9 mouse cellular contexts compared by ENCODE assay signal in the genomic region with DNA sequence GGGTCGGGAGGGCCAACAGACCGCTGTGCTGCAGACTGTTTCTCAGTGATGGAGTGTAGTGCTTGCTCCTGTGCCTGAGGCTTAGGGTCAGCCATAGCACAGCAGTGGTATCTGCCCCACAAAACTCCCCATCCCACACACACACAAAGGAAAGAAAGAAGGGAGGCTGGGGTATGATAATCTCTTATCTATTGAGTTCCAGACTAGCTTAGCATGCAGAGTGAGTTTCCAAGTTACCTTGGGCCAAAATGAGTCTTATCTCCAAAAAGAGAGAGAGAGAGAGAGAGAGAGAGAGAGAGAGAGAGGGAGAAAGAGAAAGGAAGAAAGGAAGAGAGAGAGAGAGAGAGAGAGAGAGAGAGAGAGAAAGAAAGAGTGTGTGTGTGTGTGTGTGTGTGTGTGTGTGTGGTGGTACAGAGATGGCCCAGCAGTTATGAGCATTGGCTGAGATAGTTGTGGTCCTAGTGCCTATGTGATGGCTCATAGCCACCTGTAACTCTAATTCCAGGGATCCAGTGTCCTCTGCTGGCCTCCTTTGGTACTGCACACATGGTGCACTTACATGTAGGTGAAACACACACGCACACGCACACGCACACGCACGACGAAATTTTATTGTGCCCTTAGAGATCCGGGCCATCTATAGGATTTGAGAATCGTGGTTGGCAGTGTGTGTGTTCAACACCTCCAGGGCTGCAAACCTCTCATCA. TPM values are rescaled to one million over a fixed set of nuclear protein-coding genes. Genes with fewer than 3 reads are reported as not detected.
DNase-seq lines count a peak whose midpoint lies in the region; ATAC-seq lines count a peak whose summit lies in the region.
"Had no signal": no experiment of that assay in that cellular context is flagged by ENCODE, and none has a peak within 500 bp of the region (broad histone marks: within the 10 kb centered on the region; RNA-seq: fewer than 3 reads in every experiment).

No protein-coding gene starts in this region.

- H3K9ac ChIP-seq in forebrain, embryonic 12.5 days = no peak overlapping the region
- H3K9ac ChIP-seq in liver, embryonic 16.5 days (ENCODE audit: low read depth, low read length) = no peak overlapping the region
- H3K9ac ChIP-seq: hindbrain, embryonic 15.5 days had no signal

- no peaks in the 10 kb centered on the region for H3K9me3 ChIP-seq in forebrain, embryonic 10.5 days
- no peaks in the 10 kb centered on the region for H3K9me3 ChIP-seq in forebrain, embryonic 12.5 days
- no peaks in the 10 kb centered on the region for H3K9me3 ChIP-seq in liver, embryonic 16.5 days (replicated peaks; ENCODE audit: control insufficient read depth, low read length)
- H3K9me3 ChIP-seq: hindbrain, embryonic 15.5 days had no signal

- 85% methylated on average over 10 of the region's 10 CpGs for WGBS in forebrain, embryonic 10.5 days
- 84% methylated on average over 10 of the region's 10 CpGs for WGBS in forebrain, embryonic 12.5 days
- 71% methylated on average over 10 of the region's 10 CpGs for WGBS in liver, embryonic 16.5 days (ENCODE audit: insufficient replicate concordance)

- peaks cover 28% of the 10 kb centered on the region for H3K36me3 ChIP-seq in forebrain, embryonic 10.5 days (replicated peaks)
- H3K36me3 ChIP-seq in forebrain, embryonic 12.5 days (replicated peaks) = peaks cover 23% of the 10 kb centered on the region
- no peaks in the 10 kb centered on the region; the same call in 1 of the 2 replicates for H3K36me3 ChIP-seq in liver, embryonic 16.5 days (ENCODE audit: control insufficient read depth, insufficient read depth)

- H3K27me3 ChIP-seq in forebrain, embryonic 10.5 days (ENCODE audit: poor library complexity, severe bottlenecking) = no peaks in the 10 kb centered on the region
- H3K27me3 ChIP-seq in forebrain, embryonic 12.5 days = no peaks in the 10 kb centered on the region
- H3K27me3 ChIP-seq in liver, embryonic 16.5 days (ENCODE audit: control insufficient read depth, insufficient read depth, low read depth, low read length) = no peaks in the 10 kb centered on the region
- H3K27me3 ChIP-seq: hindbrain, embryonic 15.5 days had no signal

- peak overlapping the region; percentile 0; the same call in 1 of the 2 replicates for H3K4me3 ChIP-seq in forebrain, embryonic 10.5 days
- H3K4me3 ChIP-seq in forebrain, embryonic 12.5 days (replicated peaks) = no peak overlapping the region
- H3K4me3 ChIP-seq in liver, embryonic 16.5 days (ENCODE audit: low read depth, low read length) = no peak overlapping the region
- H3K4me3 ChIP-seq: hindbrain, embryonic 15.5 days had no signal

- no peak overlapping the region for H3K27ac ChIP-seq in forebrain, embryonic 10.5 days
- H3K27ac ChIP-seq in forebrain, embryonic 12.5 days = no peak overlapping the region
- H3K27ac ChIP-seq in liver, embryonic 16.5 days (ENCODE audit: low read length) = peak overlapping the region; percentile 57; the same call in 1 of the 2 replicates
- H3K27ac ChIP-seq: hindbrain, embryonic 15.5 days had no signal

- H3K4me1 ChIP-seq in forebrain, embryonic 10.5 days = peaks cover 37% of the 10 kb centered on the region
- peaks cover 20% of the 10 kb centered on the region for H3K4me1 ChIP-seq in forebrain, embryonic 12.5 days
- H3K4me1 ChIP-seq in liver, embryonic 16.5 days (ENCODE audit: control insufficient read depth, low read depth, low read length) = peaks cover 22% of the 10 kb centered on the region

- ATAC-seq in forebrain, embryonic 12.5 days (ENCODE audit: low FRiP score) = no peak
- ATAC-seq in liver, embryonic 16.5 days (ENCODE audit: low read depth) = peak; percentile 12

- no peak overlapping the region for H3K4me2 ChIP-seq in forebrain, embryonic 12.5 days
- no peak overlapping the region for H3K4me2 ChIP-seq in liver, embryonic 16.5 days (ENCODE audit: low read depth, low read length)
- H3K4me2 ChIP-seq: hindbrain, embryonic 15.5 days had no signal

- DNase-seq in forebrain, embryonic 10.5 days (ENCODE audit: extremely low spot score, low spot score) = no peak
- DNase-seq in 3T3-L1 (ENCODE audit: low read depth, low spot score) = peak; percentile 78
- peak; percentile 76 for DNase-seq in NIH3T3 (ENCODE audit: low read depth)
- no peak for DNase-seq in Muller cell, postnatal 12 days (ENCODE audit: inconsistent ontology term)
- no peak for DNase-seq in layer of hippocampus, postnatal 36 days
- no peak for DNase-seq in right cerebral cortex, postnatal 10 days (ENCODE audit: low spot score in 2 of 2)

RNA-seq across cellular contexts. Expression of a gene that starts 4.6 kb away (rescaled TPM):
- polyA plus RNA-seq in forebrain, embryonic 10.5 days (2016; fragmentation: Nextera tagmentation; extraction: Ambion mirVana) = 39.3 and 46.7 TPM in 2 replicates
- 53.7 and 55.9 TPM in 2 replicates for polyA plus RNA-seq in forebrain, embryonic 12.5 days (2016; fragmentation: Nextera tagmentation; extraction: Ambion mirVana)
- polyA plus RNA-seq in liver, embryonic 16.5 days (2015; fragmentation: Nextera tagmentation; extraction: Ambion mirVana) = 7.8 and 9.0 TPM in 2 replicates
- 10 to 100 TPM; 66.4 to 79.8 TPM for total RNA-seq in layer of hippocampus, postnatal 36 days (2021)

RNA-seq across cellular contexts. Expression of a gene that starts 9.0 kb away (rescaled TPM):
- polyA plus RNA-seq in forebrain, embryonic 10.5 days (2016; fragmentation: Nextera tagmentation; extraction: Ambion mirVana) = 21.2 and 23.2 TPM in 2 replicates
- polyA plus RNA-seq in forebrain, embryonic 12.5 days (2016; fragmentation: Nextera tagmentation; extraction: Ambion mirVana) = 23.1 and 23.5 TPM in 2 replicates
- 7.8 and 9.1 TPM in 2 replicates for polyA plus RNA-seq in liver, embryonic 16.5 days (2015; fragmentation: Nextera tagmentation; extraction: Ambion mirVana)
- total RNA-seq in layer of hippocampus, postnatal 36 days (2021) = 10 to 100 TPM; 26.9 to 30.8 TPM

RNA-seq across cellular contexts. Expression of a gene that starts 9.0 kb away (rescaled TPM):
- polyA plus RNA-seq in forebrain, embryonic 10.5 days (2016; fragmentation: Nextera tagmentation; extraction: Ambion mirVana) = 14.1 TPM in 2 replicates
- polyA plus RNA-seq in forebrain, embryonic 12.5 days (2016; fragmentation: Nextera tagmentation; extraction: Ambion mirVana) = 16.1 and 19.5 TPM in 2 replicates
- polyA plus RNA-seq in liver, embryonic 16.5 days (2015; fragmentation: Nextera tagmentation; extraction: Ambion mirVana) = 31.0 and 34.6 TPM in 2 replicates
- 10 to 100 TPM; 32.5 to 38.9 TPM for total RNA-seq in layer of hippocampus, postnatal 36 days (2021)

RNA-seq across cellular contexts. Expression of a gene that starts 15.4 kb away (rescaled TPM):
- 239 and 242 TPM in 2 replicates for polyA plus RNA-seq in forebrain, embryonic 10.5 days (2016; fragmentation: Nextera tagmentation; extraction: Ambion mirVana)
- polyA plus RNA-seq in forebrain, embryonic 12.5 days (2016; fragmentation: Nextera tagmentation; extraction: Ambion mirVana) = 198 and 201 TPM in 2 replicates
- 83.8 and 96.4 TPM in 2 replicates for polyA plus RNA-seq in liver, embryonic 16.5 days (2015; fragmentation: Nextera tagmentation; extraction: Ambion mirVana)
- 10 to 100 TPM; 85.6 to 91.8 TPM for total RNA-seq in layer of hippocampus, postnatal 36 days (2021)

RNA-seq across cellular contexts. Expression of a gene that starts 15.5 kb away (rescaled TPM):
- 85.9 and 90.8 TPM in 2 replicates for polyA plus RNA-seq in forebrain, embryonic 10.5 days (2016; fragmentation: Nextera tagmentation; extraction: Ambion mirVana)
- polyA plus RNA-seq in forebrain, embryonic 12.5 days (2016; fragmentation: Nextera tagmentation; extraction: Ambion mirVana) = 67.9 and 68.2 TPM in 2 replicates
- polyA plus RNA-seq in liver, embryonic 16.5 days (2015; fragmentation: Nextera tagmentation; extraction: Ambion mirVana) = 18.6 and 19.6 TPM in 2 replicates
- 10 to 100 TPM; 25.4 to 33.0 TPM for total RNA-seq in layer of hippocampus, postnatal 36 days (2021)

Comparison
In these comparisons a context has a peak if more than half of its experiments do, and no peak if none do; other contexts are left out.
1. DNase-seq: peak in 3T3-L1 (single experiment) and NIH3T3 (single experiment); none in forebrain, embryonic 10.5 days (single experiment), Muller cell, postnatal 12 days (single experiment), layer of hippocampus, postnatal 36 days (0 of 2) and right cerebral cortex, postnatal 10 days (0 of 2).